Mouse (Mus musculus) thymus, adult 2 months (tissue): Measurements from ENCODE around the gene Mmp23.

Experiments
- CTCF ChIP-seq: fragments of 200-500 bp; IDR thresholded peaks from 2 replicates; pipeline ENCODE4 v1.5.1; 2012; ENCODE audit warnings: mild to moderate bottlenecking, control low read depth, low read length, moderate library complexity, borderline replicate concordance; ENCODE audit not compliant: control insufficient read depth, poor library complexity, insufficient read depth; ENCODE audit errors: extremely low read depth
- POLR2A ChIP-seq: fragments of 200-500 bp; IDR thresholded peaks from 2 replicates; pipeline ENCODE4 v1.6.1; 2012; ENCODE audit warnings: mild to moderate bottlenecking, low read length, control low read depth, moderate library complexity; ENCODE audit not compliant: control insufficient read depth, poor library complexity, insufficient read depth; ENCODE audit errors: extremely low read depth

DNA sequence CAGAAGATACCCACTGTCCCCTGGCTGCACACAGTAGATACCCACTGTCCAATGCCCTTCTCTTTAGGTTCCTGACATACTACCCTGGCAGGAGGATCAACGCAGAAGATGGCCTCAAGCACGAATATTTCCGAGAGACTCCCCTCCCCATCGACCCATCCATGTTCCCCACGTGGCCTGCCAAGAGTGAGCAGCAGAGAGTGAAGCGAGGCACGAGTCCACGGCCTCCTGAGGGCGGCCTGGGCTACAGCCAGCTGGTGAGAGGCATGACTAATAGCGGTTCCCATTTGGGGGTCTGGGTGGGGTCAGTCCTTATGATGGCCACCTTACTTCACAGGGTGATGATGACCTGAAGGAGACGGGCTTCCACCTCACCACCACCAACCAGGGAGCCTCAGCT, 3.8 kb downstream of the Mmp23 start:
- no peak for TF ChIP-seq CTCF
- no peak for TF ChIP-seq POLR2A
